Mouse (Mus musculus) embryonic facial prominence, embryonic 13.5 days (tissue): ENCODE results near the gene Casz1. TPM values are rescaled to one million over a fixed set of nuclear protein-coding genes. Genes with fewer than 3 reads are reported as not detected.
A peak's percentile ranks its signal among the peaks of the same experiment; 100 is the strongest.

Experiments
- ATAC-seq: fragments of 200-750 bp; cut with Nextera tagmentation; 2 replicates; pipeline ENCODE4 v1.8.0; 2017; ENCODE audit warnings: low read depth; ENCODE audit not compliant: insufficient number of reproducible peaks, insufficient read depth, low FRiP score, low TSS enrichment
- H3K27ac ChIP-seq: fragments of 300-500 bp; sonication (generic); 2 replicates; pipeline ENCODE4 v1.5.1; 2015; ENCODE audit warnings: moderate library complexity, mild to moderate bottlenecking, inconsistent platforms
- H3K27me3 ChIP-seq: fragments of 300-500 bp; sonication (generic); 2 replicates; pipeline ENCODE4 v1.6.1; 2015; ENCODE audit warnings: mild to moderate bottlenecking, inconsistent platforms
- H3K36me3 ChIP-seq: fragments of 300-500 bp; sonication (generic); 2 replicates; pipeline ENCODE4 v1.6.1; 2015; ENCODE audit warnings: mild to moderate bottlenecking, inconsistent platforms
- H3K4me1 ChIP-seq: fragments of 300-500 bp; sonication (generic); 2 replicates; pipeline ENCODE4 v1.6.1; 2015; ENCODE audit warnings: inconsistent platforms
- H3K4me2 ChIP-seq: fragments of 300-500 bp; sonication (generic); 2 replicates; pipeline ENCODE4 v1.6.1; 2015; ENCODE audit warnings: moderate library complexity, mild to moderate bottlenecking, inconsistent platforms
- H3K4me3 ChIP-seq: fragments of 300-500 bp; sonication (generic); 2 replicates; pipeline ENCODE4 v1.5.1; 2015; ENCODE audit warnings: mild to moderate bottlenecking, inconsistent platforms
- H3K9ac ChIP-seq: fragments of 300-500 bp; sonication (generic); 2 replicates; pipeline ENCODE4 v1.6.1; 2015; ENCODE audit warnings: mild to moderate bottlenecking, inconsistent platforms
- H3K9me3 ChIP-seq: fragments of 300-500 bp; sonication (generic); 2 replicates; pipeline ENCODE4 v1.6.1; 2016; ENCODE audit warnings: inconsistent platforms
- WGBS: fragments of 180-500 bp; shearing (Covaris S2); methylation state at CpG from one replicate; pipeline ENCODE4 v1.1.7; 2015; ENCODE audit warnings: mixed read lengths; 5-methylcytosine and 5-hydroxymethylcytosine counted together
- polyA plus RNA-seq: library from polyadenylated mRNA; unstranded; fragments of >200 nt; fragmentation: Nextera tagmentation; extraction: Ambion mirVana; gene quantifications from 2 replicates; pipeline ENCODE4 v1.2.1, GENCODE M21; 2015

The Casz1 gene
- polyA plus RNA-seq, 1 experiment from 2014 or later: 4.2 TPM

DNA sequence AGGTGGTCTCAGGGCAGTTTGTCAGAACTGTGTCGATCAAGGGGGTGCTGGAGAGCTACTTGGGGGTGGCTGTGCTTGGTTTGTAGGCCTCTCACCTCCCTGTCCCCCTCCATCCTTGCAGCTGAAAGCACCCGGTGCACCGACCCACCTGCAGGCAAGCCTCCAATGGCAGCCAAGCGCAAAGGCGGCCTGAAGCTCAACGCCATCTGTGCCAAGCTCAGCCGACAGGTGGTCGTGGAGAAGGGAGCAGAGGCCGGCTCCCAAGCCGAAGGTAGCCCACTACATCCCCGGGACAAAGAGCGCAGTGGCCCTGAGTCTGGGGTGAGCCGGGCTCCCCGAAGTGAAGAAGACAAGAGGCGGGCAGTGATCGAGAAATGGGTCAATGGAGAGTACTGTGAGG lies 124.6 kb downstream of the Casz1 start:
- 91% methylated on average over 16 of the region's 16 CpGs for WGBS
- no peak overlapping the region for H3K27ac ChIP-seq
- no peak for ATAC-seq
- H3K36me3 ChIP-seq: no peaks in the 10 kb centered on the region
- peaks cover 71% of the 10 kb centered on the region for H3K27me3 ChIP-seq
- H3K9me3 ChIP-seq: no peaks in the 10 kb centered on the region
- no peak overlapping the region for H3K4me2 ChIP-seq
- H3K4me1 ChIP-seq: peaks cover 23% of the 10 kb centered on the region
- H3K9ac ChIP-seq: no peak overlapping the region
- H3K4me3 ChIP-seq: no peak overlapping the region

DNA sequence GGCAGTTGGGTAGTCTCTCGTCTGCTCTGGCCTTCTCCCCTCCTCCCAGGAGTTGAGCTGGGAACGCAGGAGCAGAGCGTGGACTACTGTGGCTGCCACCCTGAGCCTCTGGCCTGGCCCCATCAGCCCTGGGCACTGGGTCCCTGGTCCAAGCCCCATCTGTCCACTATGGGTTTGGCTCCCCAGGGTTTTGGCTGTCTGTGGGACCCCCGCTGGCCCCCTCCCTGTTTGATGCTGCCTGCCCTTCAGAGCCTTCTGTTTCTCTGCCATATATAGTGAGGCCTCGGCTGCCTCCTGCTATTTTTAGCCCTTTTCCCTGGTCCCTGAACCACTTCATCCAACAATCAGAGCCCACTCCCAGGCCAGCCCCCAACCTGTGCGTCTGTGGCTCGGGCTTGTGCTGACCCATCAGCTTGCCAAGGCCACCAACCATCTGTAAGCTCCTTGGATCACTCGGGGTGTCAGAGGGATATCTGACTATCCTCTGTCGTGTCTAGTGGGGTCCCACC lies 126.5 kb downstream of the Casz1 start:
- Histone ChIP-seq H3K27me3 (peaks cover 69% of the 10 kb centered on the region), H3K9me3 (no peaks in the 10 kb centered on the region), H3K36me3 (no peaks in the 10 kb centered on the region), H3K4me2 (no peak overlapping the region), H3K27ac (no peak overlapping the region), H3K9ac (no peak overlapping the region), H3K4me1 (peaks cover 23% of the 10 kb centered on the region), H3K4me3 (no peak overlapping the region)
- ATAC-seq: no peak
- WGBS: 61% methylated on average over 9 of the region's 9 CpGs

DNA sequence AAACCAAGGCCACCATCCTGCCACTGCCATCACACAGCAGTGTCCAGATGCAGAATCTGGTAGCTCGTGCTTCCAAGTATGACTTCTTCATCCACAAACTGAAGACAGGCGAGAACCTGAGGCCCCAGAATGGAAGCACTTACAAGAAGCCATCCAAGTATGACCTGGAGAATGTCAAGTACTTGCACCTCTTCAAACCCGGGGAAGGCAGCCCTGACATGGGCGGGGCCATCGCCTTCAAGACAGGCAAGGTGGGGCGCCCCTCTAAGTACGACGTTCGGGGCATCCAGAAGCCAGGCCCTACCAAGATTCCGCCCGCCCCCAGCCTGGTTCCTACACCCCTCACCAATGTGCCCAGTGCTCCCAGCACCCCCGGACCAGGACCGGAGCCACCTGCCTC lies 128.9 kb downstream of the Casz1 start:
- peaks cover 68% of the 10 kb centered on the region for H3K27me3 ChIP-seq
- no peak overlapping the region for H3K9ac ChIP-seq
- H3K4me1 ChIP-seq: peaks cover 8% of the 10 kb centered on the region; the same call in 1 of the 2 replicates
- H3K36me3 ChIP-seq: no peaks in the 10 kb centered on the region
- no peak for ATAC-seq
- no peak overlapping the region for H3K4me3 ChIP-seq
- H3K4me2 ChIP-seq: no peak overlapping the region
- no peaks in the 10 kb centered on the region for H3K9me3 ChIP-seq
- H3K27ac ChIP-seq: no peak overlapping the region
- 86% methylated on average over 13 of the region's 13 CpGs for WGBS

DNA sequence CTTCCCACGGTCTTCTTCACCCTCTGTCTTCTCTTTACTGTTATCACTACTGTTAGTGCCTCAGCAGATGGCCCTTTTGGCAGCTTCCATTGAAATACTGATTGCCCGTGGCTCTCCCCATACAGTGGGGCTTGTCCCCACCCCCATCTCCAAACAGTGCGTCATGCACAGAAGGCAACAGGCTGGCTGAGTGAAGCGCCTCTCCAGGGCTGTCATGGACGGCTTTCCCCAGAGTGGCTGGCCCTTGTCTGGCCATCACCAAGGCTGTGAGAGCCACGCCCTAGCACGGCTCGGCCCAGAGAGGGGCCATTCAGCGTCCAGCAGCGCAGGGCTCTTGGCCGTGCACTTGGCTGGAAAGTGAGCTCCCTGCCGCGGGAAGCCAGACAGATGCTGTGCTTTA lies 131.0 kb downstream of the Casz1 start:
- Histone ChIP-seq H3K9me3 (no peaks in the 10 kb centered on the region), H3K27ac (no peak overlapping the region), H3K9ac (0 out of 2 replicates have a peak overlapping the region, but pooled peaks have one; percentile 11), H3K36me3 (no peaks in the 10 kb centered on the region), H3K4me3 (no peak overlapping the region), H3K4me1 (peaks cover 10% of the 10 kb centered on the region), H3K4me2 (no peak overlapping the region), H3K27me3 (peaks cover 76% of the 10 kb centered on the region)
- 55% methylated on average over 13 of the region's 13 CpGs for WGBS
- no peak for ATAC-seq

DNA sequence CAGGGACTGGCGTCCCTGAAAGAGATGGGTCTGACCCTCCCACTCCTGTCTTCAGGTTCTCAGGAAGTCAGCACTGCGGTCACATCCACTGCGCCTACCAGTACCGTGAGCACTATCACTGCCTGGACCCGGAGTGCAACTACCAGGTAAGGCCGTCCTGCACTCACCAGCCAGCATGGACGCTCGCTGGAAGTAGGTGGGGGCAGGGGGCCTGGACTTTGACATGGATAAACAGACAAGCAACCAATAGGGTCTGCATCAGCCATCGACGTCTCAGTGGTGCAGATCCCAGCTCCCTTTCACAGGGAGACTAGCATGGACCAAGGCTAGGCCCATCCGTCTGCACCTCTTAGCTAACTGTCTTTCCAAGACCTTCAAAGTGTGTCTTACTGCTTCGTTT lies 131.9 kb downstream of the Casz1 start:
- H3K9ac ChIP-seq: no peak overlapping the region
- 84% methylated on average over 12 of the region's 12 CpGs for WGBS
- H3K4me1 ChIP-seq: peaks cover 18% of the 10 kb centered on the region
- no peak overlapping the region for H3K27ac ChIP-seq
- ATAC-seq: no peak
- H3K36me3 ChIP-seq: no peaks in the 10 kb centered on the region
- H3K27me3 ChIP-seq: peaks cover 84% of the 10 kb centered on the region
- H3K4me3 ChIP-seq: no peak overlapping the region
- H3K4me2 ChIP-seq: no peak overlapping the region
- H3K9me3 ChIP-seq: no peaks in the 10 kb centered on the region

DNA sequence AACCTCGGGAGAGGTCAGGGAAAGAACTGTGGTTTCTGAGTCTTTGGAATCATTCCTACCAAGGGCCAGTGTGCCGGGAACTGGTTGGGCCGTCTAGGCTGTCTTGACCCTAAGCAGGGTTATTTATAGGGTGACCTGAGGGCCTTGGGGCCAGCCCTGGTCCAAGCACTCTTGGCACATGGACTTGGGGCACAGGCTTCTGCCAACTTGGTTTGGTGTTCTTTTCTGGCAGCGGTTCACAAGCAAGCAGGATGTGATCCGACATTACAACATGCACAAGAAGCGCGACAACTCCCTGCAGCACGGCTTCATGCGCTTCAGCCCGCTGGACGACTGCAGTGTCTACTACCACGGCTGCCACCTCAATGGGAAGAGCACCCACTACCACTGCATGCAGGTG lies 132.5 kb downstream of the Casz1 start:
- Histone ChIP-seq H3K4me3 (no peak overlapping the region), H3K36me3 (no peaks in the 10 kb centered on the region), H3K27me3 (peaks cover 85% of the 10 kb centered on the region), H3K27ac (no peak overlapping the region), H3K4me1 (peaks cover 21% of the 10 kb centered on the region), H3K9me3 (no peaks in the 10 kb centered on the region), H3K4me2 (no peak overlapping the region), H3K9ac (no peak overlapping the region)
- ATAC-seq: no peak
- 88% methylated on average over 12 of the region's 12 CpGs for WGBS

DNA sequence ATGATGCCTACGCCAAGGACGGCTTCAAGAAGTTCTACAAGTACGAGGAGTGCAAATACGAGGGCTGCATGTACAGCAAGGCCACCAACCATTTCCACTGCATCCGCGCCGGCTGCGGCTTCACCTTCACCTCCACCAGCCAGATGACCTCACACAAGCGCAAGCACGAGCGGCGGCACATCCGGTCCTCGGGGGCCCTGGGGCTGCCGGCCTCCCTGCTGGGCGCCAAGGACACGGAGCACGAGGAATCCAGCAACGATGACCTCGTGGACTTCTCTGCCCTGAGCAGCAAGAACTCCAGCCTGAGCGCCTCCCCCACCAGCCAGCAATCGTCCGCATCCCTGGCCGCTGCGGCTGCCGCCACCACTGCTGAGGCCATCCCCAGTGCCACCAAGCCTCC lies 134.3 kb downstream of the Casz1 start:
- peaks cover 21% of the 10 kb centered on the region for H3K4me1 ChIP-seq
- H3K9ac ChIP-seq: no peak overlapping the region
- H3K27ac ChIP-seq: no peak overlapping the region
- ATAC-seq: no peak
- no peak overlapping the region for H3K4me2 ChIP-seq
- 80% methylated on average over 26 of the region's 26 CpGs for WGBS
- H3K4me3 ChIP-seq: no peak overlapping the region
- H3K9me3 ChIP-seq: no peaks in the 10 kb centered on the region
- no peaks in the 10 kb centered on the region for H3K36me3 ChIP-seq
- peaks cover 91% of the 10 kb centered on the region for H3K27me3 ChIP-seq

DNA sequence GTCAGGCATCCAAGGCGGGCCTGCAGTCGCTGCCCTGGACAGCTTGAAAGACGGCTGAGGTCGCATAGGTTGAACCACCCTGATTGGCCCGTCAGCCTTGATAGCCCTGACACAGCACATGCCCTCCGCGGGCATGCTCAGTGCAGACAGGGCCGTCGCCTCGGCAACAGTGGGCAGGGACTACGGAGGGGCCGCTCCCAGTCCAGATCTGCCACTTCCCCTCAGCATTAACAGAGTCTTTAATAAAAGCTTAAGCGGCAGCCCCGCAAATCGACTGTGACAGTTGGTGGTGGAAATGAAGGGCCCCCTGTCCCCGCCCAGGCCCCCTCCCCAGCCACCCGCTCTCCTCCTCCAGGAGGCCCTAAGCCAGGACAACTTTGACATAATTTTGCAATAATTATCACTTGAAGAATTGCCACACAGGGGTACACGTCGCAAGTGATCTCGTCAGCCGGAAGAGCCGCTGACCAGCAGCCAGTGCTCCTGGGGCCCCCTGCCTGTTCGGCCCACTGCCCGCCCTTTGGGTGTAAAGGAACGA lies 136.5 kb downstream of the Casz1 start:
- peak overlapping the region; percentile 46 for H3K4me2 ChIP-seq
- 0 out of 2 replicates have a peak overlapping the region, but pooled peaks have one; percentile 22 for H3K9ac ChIP-seq
- no peak overlapping the region for H3K27ac ChIP-seq
- peaks cover 16% of the 10 kb centered on the region for H3K4me1 ChIP-seq
- H3K36me3 ChIP-seq: no peaks in the 10 kb centered on the region
- 12% methylated on average over 25 of the region's 25 CpGs for WGBS
- H3K9me3 ChIP-seq: no peaks in the 10 kb centered on the region
- peak overlapping the region; percentile 17; the same call in 1 of the 2 replicates for H3K4me3 ChIP-seq
- H3K27me3 ChIP-seq: peaks cover 77% of the 10 kb centered on the region
- ATAC-seq: peak; percentile 54

DNA sequence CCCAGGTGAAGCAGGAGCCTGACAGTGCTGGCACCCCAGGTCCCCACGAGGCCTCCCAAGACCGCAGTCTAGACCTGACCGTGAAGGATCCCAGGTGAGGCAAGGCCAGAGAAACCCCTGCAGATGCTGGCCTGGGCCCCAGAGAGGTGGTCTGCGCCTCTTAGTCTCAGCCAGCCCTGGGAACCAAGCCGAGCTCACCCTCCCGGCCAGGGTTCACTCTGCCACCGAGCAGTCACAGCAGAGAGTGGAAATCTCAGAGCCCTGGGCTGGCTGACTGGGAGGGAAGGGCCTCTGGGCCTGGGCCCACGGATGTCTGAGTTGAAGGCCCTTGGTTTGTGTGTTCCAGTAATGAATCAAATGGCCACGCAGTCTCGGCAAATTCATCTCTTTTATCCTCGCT lies 137.1 kb downstream of the Casz1 start:
- 50% methylated on average over 11 of the region's 11 CpGs for WGBS
- Histone ChIP-seq H3K4me2 (peak overlapping the region; percentile 46; the same call in 1 of the 2 replicates), H3K27me3 (peaks cover 71% of the 10 kb centered on the region), H3K36me3 (no peaks in the 10 kb centered on the region), H3K9me3 (no peaks in the 10 kb centered on the region), H3K4me1 (peaks cover 16% of the 10 kb centered on the region), H3K4me3 (no peak overlapping the region), H3K27ac (no peak overlapping the region; the same call in 1 of the 2 replicates), H3K9ac (no peak overlapping the region)
- ATAC-seq: no peak

DNA sequence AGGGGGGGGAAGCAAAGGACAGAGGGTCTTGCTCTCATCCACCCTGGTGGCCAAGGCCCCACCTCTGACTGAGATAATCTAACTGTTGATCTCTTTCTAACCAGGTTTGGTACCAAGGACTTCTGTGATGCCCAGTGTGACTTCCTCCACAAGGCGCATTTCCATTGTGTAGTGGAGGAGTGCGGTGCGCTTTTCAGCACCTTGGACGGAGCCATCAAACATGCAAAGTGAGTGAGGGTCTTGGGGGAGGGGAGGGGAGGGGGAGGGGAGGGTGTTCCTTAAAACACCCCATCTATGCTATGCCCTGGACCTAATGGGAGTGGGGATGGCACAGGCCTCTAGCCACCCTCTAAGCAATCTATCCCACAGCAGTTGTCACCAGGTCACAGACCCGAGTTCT lies 138.9 kb downstream of the Casz1 start:
- Histone ChIP-seq H3K9me3 (no peaks in the 10 kb centered on the region), H3K4me2 (no peak overlapping the region), H3K27me3 (peaks cover 60% of the 10 kb centered on the region), H3K4me3 (no peak overlapping the region), H3K36me3 (no peaks in the 10 kb centered on the region), H3K9ac (no peak overlapping the region), H3K4me1 (peaks cover 22% of the 10 kb centered on the region), H3K27ac (no peak overlapping the region)
- no peak for ATAC-seq
- 18% methylated on average over 4 of the region's 5 CpGs for WGBS

DNA sequence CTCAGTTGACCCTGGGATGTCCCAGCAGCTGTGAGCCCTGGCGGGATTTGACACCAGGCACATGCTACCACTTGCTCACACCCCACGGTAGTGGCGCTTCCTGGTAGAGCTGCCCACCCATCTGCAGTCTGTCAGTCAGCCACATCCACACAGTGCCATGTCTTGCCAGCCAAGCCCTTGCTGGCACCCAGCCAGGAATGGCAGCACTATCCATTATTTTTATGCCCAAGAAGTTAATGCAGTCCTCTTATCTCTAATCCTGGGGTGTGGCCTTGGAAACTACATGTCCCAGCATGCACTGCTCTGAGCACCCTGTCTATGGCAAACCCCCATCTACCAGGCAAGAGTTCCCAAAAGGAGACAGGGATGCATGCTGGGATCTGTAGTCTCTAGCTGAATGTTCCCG lies 141.2 kb downstream of the Casz1 start:
- no peak overlapping the region for H3K4me2 ChIP-seq
- H3K27me3 ChIP-seq: peaks cover 60% of the 10 kb centered on the region
- 72% methylated on average over 4 of the region's 4 CpGs for whole genome bisulfite sequencing
- H3K9me3 ChIP-seq: no peaks in the 10 kb centered on the region
- no peak overlapping the region for H3K9ac ChIP-seq
- H3K27ac ChIP-seq: no peak overlapping the region
- no peaks in the 10 kb centered on the region for H3K36me3 ChIP-seq
- ATAC-seq: 0 out of 2 replicates have a peak, but pooled peaks have one; percentile 33
- H3K4me1 ChIP-seq: peaks cover 24% of the 10 kb centered on the region
- no peak overlapping the region for H3K4me3 ChIP-seq

DNA sequence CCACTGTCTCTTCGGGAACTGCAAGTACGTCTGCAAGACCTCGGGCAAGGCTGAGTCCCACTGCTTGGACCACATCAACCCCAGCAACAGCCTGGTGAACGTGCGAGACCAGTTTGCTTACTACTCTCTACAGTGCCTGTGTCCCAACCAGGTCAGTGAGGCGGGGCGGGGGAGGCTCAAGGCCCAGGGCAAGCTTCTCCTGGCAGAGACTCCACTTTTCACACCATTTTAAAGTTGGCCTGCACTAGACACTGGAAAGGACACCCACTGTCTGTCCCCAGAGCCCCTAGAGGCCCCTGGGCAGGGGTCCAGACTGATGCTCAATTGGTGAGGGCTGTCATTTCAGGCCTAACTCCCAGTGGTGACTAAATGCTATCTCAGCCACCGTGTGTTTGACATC lies 141.8 kb downstream of the Casz1 start:
- H3K27ac ChIP-seq: no peak overlapping the region
- H3K36me3 ChIP-seq: no peaks in the 10 kb centered on the region
- peaks cover 24% of the 10 kb centered on the region for H3K4me1 ChIP-seq
- H3K27me3 ChIP-seq: peaks cover 60% of the 10 kb centered on the region
- no peaks in the 10 kb centered on the region for H3K9me3 ChIP-seq
- no peak overlapping the region for H3K9ac ChIP-seq
- ATAC-seq: no peak
- H3K4me3 ChIP-seq: no peak overlapping the region
- H3K4me2 ChIP-seq: no peak overlapping the region
- 86% methylated on average over 8 of the region's 8 CpGs for whole genome bisulfite sequencing
